Mouse (Mus musculus) gastrocnemius, postnatal 14 days (tissue): Measurements from ENCODE around the gene Gcnt3. TPM values are rescaled to one million over a fixed set of nuclear protein-coding genes. Genes with fewer than 3 reads are reported as not detected.
A peak's percentile ranks its signal among the peaks of the same experiment; 100 is the strongest.
"Not testable (repeated sequence)": the region's sequence is repeated elsewhere in the genome, so short reads cannot be mapped to it uniquely, and the experiment has no call there.

Experiments
- DNase-seq: peaks from one replicate; pipeline ENCODE4 v3.0.0; 2021; ENCODE audit warnings: mixed read lengths
- intact Hi-C: fragments of 180-260 bp; cut with DNase I; formaldehyde crosslinking; loops from one replicate; pipeline ENCODE4 v1.15.1; 2025; ENCODE audit warnings: low total_unique reads
- total RNA-seq, 2 experiments: library from RNA; stranded (reverse); gene quantifications; 2 replicates each; pipeline ENCODE4 v1.2.3; 2021

The Gcnt3 gene
- total RNA-seq, 2 experiments from 2014 or later, result not detected

GRCm38 (mm10) chr9:70047839-70048238 is 10.0 kb upstream of the Gcnt3 start:
- no peak for DNase-seq
- intact Hi-C loops, result no loop called here

DNA sequence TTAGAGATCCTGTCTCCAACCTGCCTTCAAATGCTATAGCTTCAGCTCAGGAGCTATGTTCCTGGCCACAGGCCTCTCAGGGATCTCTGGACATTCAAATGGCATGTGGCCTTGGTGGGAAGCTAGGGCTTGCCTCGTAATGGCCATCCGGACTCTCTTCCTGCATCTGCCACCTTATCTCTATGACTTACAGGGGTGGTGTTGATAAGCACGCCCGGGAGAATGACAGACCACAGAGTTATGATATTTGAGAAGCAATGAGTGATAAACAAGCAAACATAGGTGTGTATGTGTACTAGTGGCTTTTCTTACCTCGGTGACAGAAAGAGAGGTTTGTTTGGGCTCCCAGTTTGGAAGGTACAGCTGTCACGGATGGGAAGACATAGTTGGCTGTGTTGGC is 8.4 kb upstream of the Gcnt3 start:
- intact Hi-C loops, result no loop called here
- DNase-seq, result no peak

GRCm38 (mm10) chr9:70044865-70045264 is 7.0 kb upstream of the Gcnt3 start:
- intact Hi-C loops, result no loop called here
- DNase-seq, result no peak

- DNase-seq, result no peak
- intact Hi-C loops, result no loop called here
These were observed 5.0 kb upstream of the Gcnt3 start for GRCm38 (mm10) chr9:70042935-70043334.

DNA sequence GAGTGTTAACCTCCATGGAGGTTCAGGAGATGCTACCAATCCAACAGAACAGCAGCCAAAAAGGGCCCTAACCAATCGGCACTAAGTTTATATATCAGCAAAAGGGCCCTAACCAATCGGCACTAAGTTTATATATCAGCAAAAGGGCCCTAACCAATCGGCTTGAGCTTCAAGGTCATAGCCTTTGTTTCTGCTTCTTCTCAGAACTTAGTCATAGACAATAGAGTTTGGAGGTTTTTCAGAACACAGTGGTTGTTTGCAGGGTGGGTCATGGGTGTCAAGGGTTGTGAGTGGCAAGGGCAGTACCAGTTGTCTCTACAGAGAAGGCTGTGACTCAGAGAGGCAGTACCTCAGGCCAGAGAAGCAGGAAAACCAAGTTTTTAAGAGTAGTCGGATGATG is 4.2 kb upstream of the Gcnt3 start:
- DNase-seq, result no peak
- intact Hi-C loops, result no loop called here

DNA sequence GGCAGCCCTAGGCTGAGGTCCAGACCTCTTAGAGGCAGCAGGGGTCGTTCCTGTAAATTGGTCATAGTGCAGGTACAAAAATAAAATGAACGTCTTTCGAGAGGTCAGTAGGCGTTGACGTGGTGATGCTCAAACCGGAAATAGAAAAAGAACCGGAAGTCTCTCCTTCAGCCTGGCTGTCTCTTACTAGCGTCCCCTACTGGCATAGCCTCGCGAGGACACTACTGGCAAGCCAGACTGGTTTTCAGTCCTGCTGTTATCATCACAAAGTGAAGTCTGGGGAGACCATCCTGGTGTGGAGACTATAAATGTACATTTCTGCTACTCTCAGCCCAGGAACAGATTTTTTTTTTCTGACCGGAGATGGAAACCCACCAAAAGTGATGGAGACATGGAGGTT is 2.7 kb upstream of the Gcnt3 start:
- intact Hi-C loops, result no loop called here
- DNase-seq, result no peak

- no peak for DNase-seq
- intact Hi-C loops, result no loop called here
These were observed 1.9 kb upstream of the Gcnt3 start for GRCm38 (mm10) chr9:70039597-70040385.

- no peak for DNase-seq
- intact Hi-C loops, result no loop called here
These were observed 1.2 kb downstream of the Gcnt3 start for GRCm38 (mm10) chr9:70036646-70037045.

DNA sequence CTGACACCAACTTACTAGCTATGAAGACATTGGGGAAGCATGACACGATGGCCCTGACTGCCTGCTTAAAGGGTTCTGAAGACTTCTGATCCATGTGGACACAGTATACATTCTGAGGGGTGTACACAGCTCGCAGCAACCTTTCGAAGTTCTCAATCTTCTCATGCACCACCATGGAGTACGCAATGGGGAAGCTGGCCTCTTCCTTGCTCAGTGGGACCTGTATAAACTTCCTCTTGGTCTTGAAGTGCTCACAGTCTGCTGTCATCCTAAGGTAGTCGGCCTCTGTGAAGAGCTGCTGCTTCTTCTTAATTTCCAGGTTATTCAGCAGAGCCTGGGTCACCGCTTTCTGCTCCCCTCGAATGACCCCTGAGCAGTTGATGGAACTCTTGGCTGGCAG is 3.2 kb downstream of the Gcnt3 start:
- no peak for DNase-seq

DNA sequence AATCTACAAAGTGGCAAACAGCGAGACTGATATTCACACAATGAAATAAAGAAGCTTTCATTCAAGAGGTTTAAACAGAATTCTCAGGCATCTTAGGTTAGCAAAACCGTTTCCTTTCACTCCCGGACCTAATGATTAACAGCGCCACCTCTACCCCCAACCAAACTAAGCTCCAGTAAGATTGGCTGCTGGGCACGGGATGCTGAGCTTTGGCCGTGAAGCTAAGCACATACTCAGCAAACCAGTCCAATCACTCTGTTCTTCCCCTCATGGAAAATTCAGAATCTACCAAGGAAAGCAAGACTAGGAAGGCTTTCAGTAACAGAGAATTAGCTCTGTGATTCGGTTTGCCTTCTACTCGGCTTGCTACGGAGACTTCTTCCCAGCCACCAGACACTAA is 4.8 kb downstream of the Gcnt3 start:
- DNase-seq, result no peak
- intact Hi-C loops, result no loop called here

More for the DNA sequence above, 3.2 kb downstream of the Gcnt3 start:
- intact Hi-C loops, result no loop called here

DNA sequence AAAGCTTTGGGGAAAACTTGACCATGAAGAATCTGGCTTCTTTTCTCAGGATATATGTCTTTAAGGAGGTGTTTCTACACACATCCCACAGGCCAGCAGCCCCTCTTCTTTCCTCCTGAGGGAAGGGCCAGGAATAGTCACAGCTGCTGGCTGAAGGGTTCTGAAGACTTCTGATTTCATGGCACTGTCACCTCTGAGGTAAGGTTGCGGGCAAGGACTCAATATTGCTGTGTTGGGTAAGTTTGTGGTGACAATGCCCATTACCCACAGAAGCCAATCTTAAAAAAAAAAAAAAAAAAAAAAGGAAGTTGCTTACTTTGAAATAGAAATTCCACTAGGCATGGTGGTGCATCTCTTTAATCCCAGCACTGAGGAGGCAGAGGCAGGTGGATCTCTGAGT is 5.7 kb downstream of the Gcnt3 start:
- intact Hi-C loops, result no loop called here
- DNase-seq, result no peak

GRCm38 (mm10) chr9:70025365-70026012 is 12.4 kb downstream of the Gcnt3 start:
- no peak for DNase-seq
- intact Hi-C loops, result no loop called here

DNA sequence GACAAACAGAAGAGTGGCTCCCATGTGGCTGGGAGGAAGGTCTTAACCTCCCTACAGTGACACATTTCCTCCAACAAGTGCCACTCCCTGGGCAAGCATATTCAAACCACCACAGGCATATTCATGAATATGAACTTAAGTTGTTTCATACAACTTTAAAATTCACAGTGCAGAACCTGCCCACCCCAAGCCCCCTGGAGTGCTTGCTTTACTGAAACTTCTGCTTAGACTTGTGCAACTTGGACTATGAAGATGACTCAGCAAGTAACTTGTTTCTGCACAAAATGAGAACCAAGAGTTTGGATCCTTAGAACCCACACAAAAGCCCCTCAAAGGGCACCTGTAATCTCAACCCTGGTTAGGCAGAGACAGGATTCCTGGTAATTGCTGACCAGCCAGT is 13.2 kb downstream of the Gcnt3 start:
- intact Hi-C loops, result no loop called here
- no peak for DNase-seq

GRCm38 (mm10) chr9:70023615-70024014 is 14.3 kb downstream of the Gcnt3 start:
- not testable (repeated sequence) for DNase-seq
- intact Hi-C loops, result loop anchor here (2.0 kb wide), 1 partner anchor 53 kb away; no protein-coding TSS in a partner anchor

- no peak for DNase-seq
These were observed 15.8 kb downstream of the Gcnt3 start for GRCm38 (mm10) chr9:70022083-70022482.

DNA sequence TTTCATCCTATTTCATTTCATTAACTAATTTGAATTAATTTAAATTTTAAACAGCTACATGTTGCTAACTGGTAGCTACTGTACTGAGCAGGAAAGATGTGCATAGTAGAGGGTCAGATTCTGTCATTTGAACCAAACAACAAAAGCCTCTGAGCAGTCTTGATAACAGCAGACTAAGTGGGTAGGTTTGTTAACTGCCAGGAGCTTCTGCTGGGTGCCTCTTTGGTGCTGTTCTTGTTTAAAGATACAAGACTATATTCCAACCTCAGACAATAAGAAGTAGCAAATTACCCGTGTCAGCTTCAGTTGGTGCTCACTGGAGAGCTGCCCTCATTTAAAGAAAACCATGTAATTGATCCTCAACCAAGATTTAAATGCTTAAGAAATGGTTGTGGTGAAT is 16.3 kb downstream of the Gcnt3 start:
- no peak for DNase-seq
- intact Hi-C loops, result loop anchor here (2.0 kb wide), 1 partner anchor 55 kb away; no protein-coding TSS in a partner anchor

More at GRCm38 (mm10) chr9:70022083-70022482, 15.8 kb downstream of the Gcnt3 start:
- intact Hi-C loops, result loop anchor here (2.0 kb wide), 1 partner anchor 55 kb away; no protein-coding TSS in a partner anchor

DNA sequence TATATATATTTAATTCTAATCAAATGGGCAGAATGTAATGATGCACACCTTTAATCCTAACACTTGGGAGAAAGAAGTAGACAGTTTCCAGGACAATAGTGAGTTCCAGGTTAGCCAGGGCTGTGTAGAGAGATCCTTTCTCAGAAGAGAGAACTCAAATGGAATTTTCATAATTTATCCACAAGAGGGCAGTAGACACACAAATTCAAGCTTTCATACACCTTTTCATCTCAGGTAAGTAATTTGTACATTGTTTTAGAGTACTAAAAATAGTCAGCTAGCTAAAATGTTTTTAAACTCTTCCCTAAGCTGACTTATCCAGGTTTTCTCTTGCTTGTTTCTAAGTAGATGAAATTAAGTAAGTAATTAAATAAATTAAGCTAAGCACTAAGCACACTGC is 19.0 kb downstream of the Gcnt3 start:
- DNase-seq, result no peak
- intact Hi-C loops, result no loop called here

DNA sequence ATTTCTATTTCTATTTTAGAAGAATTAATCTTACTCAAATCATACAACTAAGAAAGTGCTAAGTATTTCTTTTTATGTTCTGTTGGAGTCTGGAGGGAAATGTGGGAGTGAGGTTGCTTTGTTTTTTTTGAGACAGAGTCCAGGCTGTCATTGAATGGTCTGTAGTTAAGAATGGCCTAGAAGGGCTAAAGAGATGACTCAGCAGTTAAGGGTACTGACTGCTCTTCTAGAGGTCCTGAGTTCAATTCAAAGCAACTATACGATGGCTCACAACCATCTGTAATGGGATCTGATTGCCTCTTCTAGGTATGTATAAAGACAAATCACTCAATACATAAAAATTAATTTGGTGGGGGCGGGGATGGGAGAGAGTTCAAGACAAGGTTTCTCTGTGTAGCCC is 22.3 kb downstream of the Gcnt3 start:
- DNase-seq, result no peak
- intact Hi-C loops, result no loop called here

GRCm38 (mm10) chr9:70012408-70012901 is 25.4 kb downstream of the Gcnt3 start, which contains the start of gene Gtf2a2:
Gene Gtf2a2, plus strand, starts transcription at chr9:70012550.
- peak; percentile 94 for DNase-seq
- intact Hi-C loops, result no loop called here

DNA sequence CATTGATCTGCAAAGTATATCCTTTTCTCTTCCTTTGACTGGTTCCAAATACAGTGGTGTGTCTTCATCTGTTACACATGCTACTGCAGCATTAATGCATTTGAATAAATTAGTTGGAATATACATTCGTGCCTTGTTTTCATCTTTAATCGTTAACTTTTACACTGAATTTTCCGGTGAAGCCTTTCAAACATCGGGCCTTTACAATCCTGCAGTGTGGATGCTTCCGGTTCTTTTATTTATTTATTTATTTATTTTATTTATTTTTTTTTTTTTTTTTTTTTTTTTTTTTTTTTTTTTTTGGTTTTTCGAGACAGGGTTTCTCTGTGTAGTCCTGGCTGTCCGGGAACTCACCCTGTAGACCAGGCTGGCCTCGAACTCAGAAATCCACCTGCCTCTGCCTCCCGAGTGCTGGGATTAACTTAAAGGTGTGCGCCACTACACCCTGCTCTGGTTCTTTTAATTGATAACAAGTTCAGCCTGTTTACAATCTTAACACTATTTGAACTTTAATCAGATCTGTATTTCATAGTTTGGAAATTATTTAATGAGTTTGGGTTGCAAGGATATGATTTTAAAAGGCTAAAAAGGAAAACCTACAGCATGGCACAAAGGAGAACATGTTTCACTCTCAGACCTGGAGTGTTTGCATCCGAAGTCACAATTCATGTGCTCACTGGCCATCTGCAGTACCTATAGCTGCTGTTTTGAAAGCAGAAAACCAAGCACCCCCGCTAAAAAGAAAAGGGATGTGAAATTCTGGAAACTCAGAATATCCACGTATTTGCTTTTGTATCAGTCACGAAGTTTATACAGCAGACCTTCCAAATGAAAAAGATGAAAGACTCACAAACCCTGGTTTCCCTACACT is 26.1 kb downstream of the Gcnt3 start:
- DNase-seq, result no peak
- intact Hi-C loops, result no loop called here
